Mouse (Mus musculus) lung, postnatal 0 days (tissue): ENCODE results near the gene Slc1a7. TPM values are rescaled to one million over a fixed set of nuclear protein-coding genes. Genes with fewer than 3 reads are reported as not detected.

ENCODE experiments used
- ATAC-seq: fragments of 200-750 bp; cut with Nextera tagmentation; 2 replicates; pipeline ENCODE4 v1.8.0; 2017; ENCODE audit warnings: moderate library complexity
- DNase-seq: peaks from one replicate; pipeline ENCODE4 v3.0.0-alpha.2; 2016; ENCODE audit warnings: low spot score
- H3K27ac ChIP-seq: fragments of 300-500 bp; sonication (generic); 2 replicates; pipeline ENCODE4 v1.5.1; 2014; ENCODE audit warnings: antibody characterized with exemption, mild to moderate bottlenecking, low read length, mixed read lengths
- H3K27me3 ChIP-seq: fragments of 300-500 bp; sonication (generic); replicated peaks from 2 replicates; pipeline ENCODE4 v1.6.1; 2014; ENCODE audit warnings: low read length, mixed read lengths; ENCODE audit not compliant: insufficient read depth
- H3K36me3 ChIP-seq: fragments of 300-500 bp; sonication (generic); 2 replicates; pipeline ENCODE4 v1.6.1; 2014; ENCODE audit warnings: low read length, mixed read lengths; ENCODE audit not compliant: insufficient read depth
- H3K4me1 ChIP-seq: fragments of 300-500 bp; sonication (generic); 2 replicates; pipeline ENCODE4 v1.6.1; 2014; ENCODE audit warnings: antibody characterized with exemption, low read depth, low read length, mixed read lengths; ENCODE audit not compliant: insufficient read depth
- H3K4me2 ChIP-seq: fragments of 300-500 bp; sonication (generic); replicated peaks from 2 replicates; pipeline ENCODE4 v1.6.1; 2014; ENCODE audit warnings: low read depth, mild to moderate bottlenecking, low read length, moderate library complexity, mixed read lengths
- H3K4me3 ChIP-seq: fragments of 300-500 bp; sonication (generic); 2 replicates; pipeline ENCODE4 v1.5.1; 2014; ENCODE audit warnings: low read depth, low read length
- H3K9ac ChIP-seq: fragments of 300-500 bp; sonication (generic); replicated peaks from 2 replicates; pipeline ENCODE4 v1.6.1; 2014; ENCODE audit warnings: low read depth, mild to moderate bottlenecking
- H3K9me3 ChIP-seq: fragments of 300-500 bp; sonication (generic); 2 replicates; pipeline ENCODE4 v1.6.1; 2016; ENCODE audit warnings: low read length, mixed read lengths
- CTCF ChIP-seq: IDR thresholded peaks from 2 replicates; pipeline ENCODE4 v1.5.1; 2016; ENCODE audit warnings: antibody characterized with exemption, mild to moderate bottlenecking
- EP300 ChIP-seq: IDR thresholded peaks from 2 replicates; pipeline ENCODE4 v1.6.1; 2016; ENCODE audit warnings: antibody characterized with exemption, mild to moderate bottlenecking, control low read depth
- WGBS: fragments of 180-500 bp; shearing (Covaris S2); extraction: QIAGEN DNeasy Blood & Tissue Kit; methylation state at CpG from one replicate; pipeline ENCODE4 v1.1.7; 2014; 5-methylcytosine and 5-hydroxymethylcytosine counted together
- polyA plus RNA-seq: library from polyadenylated mRNA; unstranded; fragments of >200 nt; fragmentation: Nextera tagmentation; extraction: Ambion mirVana; gene quantifications from 2 replicates; pipeline ENCODE4 v1.2.1, GENCODE M21; 2015

Gene Slc1a7
- polyA plus RNA-seq = 0.17 and 0.48 TPM in 2 replicates

DNA sequence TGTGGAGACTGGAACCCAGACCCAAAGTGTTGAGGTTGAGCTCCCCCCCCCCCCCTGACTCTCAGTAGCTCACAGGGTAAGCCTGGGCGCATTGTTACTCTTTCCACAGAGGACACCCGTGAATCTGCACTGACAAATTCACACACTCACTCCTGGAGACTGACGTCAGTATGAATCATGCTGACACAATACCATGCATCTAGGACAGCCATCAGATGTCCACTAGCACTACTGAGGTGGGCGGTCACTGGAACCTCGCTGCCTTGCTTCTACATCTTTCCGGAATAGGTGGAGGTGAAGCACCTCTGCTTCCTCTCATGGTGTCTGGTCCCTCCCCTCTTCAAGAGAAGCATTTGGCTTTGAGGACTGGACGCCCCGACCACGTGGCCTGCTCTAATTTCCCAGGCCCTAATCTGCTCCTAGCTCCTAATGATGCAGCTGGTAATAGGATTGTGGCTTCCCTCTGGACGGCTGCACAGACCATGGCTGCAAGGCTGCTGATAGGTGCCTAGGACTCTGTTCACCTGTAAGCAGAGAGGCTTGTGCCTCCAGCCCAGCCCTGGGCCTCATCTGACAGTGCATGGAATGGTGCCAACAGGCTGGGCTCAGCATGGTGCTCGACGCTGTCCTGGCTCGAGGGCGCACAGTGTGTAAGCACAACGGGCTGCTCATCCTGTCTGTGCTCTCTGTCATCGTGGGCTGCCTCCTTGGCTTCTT is at the start of gene Slc1a7:
TSS of gene Slc1a7 (plus strand) at position 367 of the 717 bp plus-strand sequence.
- DNase-seq = no peak
- Histone ChIP-seq H3K9me3 (no peaks in the 10 kb centered on the region), H3K4me1 (no peaks in the 10 kb centered on the region), H3K36me3 (no peaks in the 10 kb centered on the region), H3K27ac (no peak within 1 kb of the TSS), H3K27me3 (no peaks in the 10 kb centered on the region), H3K4me2 (no peak within 1 kb of the TSS), H3K4me3 (no peak within 1 kb of the TSS), H3K9ac (no peak within 1 kb of the TSS)
- TF ChIP-seq CTCF (no peak), EP300 (no peak)
- WGBS = 76% methylated on average over 16 of the region's 16 CpGs
- no peak for ATAC-seq

DNA sequence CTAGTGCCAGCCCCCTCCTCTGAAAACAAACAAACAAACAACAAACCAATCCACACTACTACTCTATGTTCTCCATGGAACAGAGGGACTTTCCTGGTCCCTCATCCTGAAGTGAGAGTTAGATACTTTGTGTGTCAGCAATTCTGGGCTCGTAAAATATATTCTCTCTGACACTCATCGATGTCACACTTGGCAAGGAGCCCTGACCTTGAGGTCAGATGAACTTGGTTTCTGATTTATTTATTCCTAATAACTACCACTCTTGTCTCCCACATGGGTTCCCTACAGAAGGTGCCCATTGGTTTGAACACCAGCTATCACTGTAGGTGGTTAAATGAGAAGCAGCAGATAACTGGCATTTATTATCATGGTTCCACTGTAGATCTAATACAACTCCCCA is 47.8 kb upstream of the Slc1a7 start:
- WGBS = 66% methylated on average over 2 of the region's 2 CpGs
- DNase-seq = no peak
- Histone ChIP-seq H3K36me3 (no peaks in the 10 kb centered on the region), H3K4me2 (no peak overlapping the region), H3K4me1 (peaks cover 8% of the 10 kb centered on the region; the same call in 1 of the 2 replicates), H3K27me3 (no peaks in the 10 kb centered on the region), H3K9ac (no peak overlapping the region), H3K4me3 (no peak overlapping the region), H3K9me3 (no peaks in the 10 kb centered on the region), H3K27ac (no peak overlapping the region)
- TF ChIP-seq CTCF = no peak
- no peak for TF ChIP-seq EP300
- ATAC-seq = no peak

DNA sequence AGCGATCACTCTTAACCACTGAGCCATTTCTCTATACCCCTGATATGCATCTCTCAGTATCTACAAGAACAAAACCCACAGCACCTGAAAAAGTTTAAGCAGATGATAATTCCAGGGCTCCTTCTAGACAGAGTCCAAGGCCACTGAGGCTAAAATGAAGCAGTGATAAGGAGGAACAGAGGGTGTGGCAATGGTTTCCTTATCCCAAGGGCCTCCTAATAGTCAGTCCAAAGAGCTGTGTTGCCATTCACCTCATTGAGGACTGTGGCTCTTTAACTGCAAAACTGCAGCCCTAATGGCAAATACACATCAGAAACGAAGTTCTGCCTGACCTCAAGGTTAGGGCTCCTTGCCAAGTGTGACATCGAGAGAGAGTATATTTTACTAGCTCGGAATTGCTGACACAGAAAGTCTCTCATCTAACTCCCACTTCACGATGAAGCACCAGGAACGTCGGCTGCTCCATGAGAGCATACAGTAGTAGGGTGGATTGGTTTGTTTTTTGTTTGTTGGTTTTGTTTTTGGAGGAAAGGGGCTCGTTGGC is 46.9 kb upstream of the Slc1a7 start:
- no peaks in the 10 kb centered on the region for H3K36me3 ChIP-seq
- no peaks in the 10 kb centered on the region for H3K9me3 ChIP-seq
- peaks cover 8% of the 10 kb centered on the region; the same call in 1 of the 2 replicates for H3K4me1 ChIP-seq
- no peak overlapping the region for H3K27ac ChIP-seq
- no peak overlapping the region for H3K4me3 ChIP-seq
- ATAC-seq = no peak
- TF ChIP-seq CTCF (no peak), EP300 (no peak)
- no peak overlapping the region for H3K9ac ChIP-seq
- H3K27me3 ChIP-seq = no peaks in the 10 kb centered on the region
- DNase-seq = peak; percentile 52
- no peak overlapping the region for H3K4me2 ChIP-seq
- WGBS = 39% methylated on average over 8 of the region's 8 CpGs

- no peak overlapping the region for H3K9ac ChIP-seq
- H3K4me1 ChIP-seq = peaks cover 8% of the 10 kb centered on the region; the same call in 1 of the 2 replicates
- WGBS = 50% methylated on average over 4 of the region's 4 CpGs
- no peaks in the 10 kb centered on the region for H3K27me3 ChIP-seq
- H3K27ac ChIP-seq = peak overlapping the region; percentile 90; the same call in 1 of the 2 replicates
- ATAC-seq (0 out of 2 replicates have a peak, but pooled peaks have one; percentile 5), DNase-seq (peak; percentile 68)
- no peaks in the 10 kb centered on the region for H3K9me3 ChIP-seq
- no peak for TF ChIP-seq EP300
- TF ChIP-seq CTCF = no peak
- no peaks in the 10 kb centered on the region for H3K36me3 ChIP-seq
- H3K4me2 ChIP-seq = peak overlapping the region; percentile 86
- H3K4me3 ChIP-seq = no peak overlapping the region
Observed at GRCm38 (mm10) chr4:107921952-107922351, 46.2 kb upstream of the Slc1a7 start.

DNA sequence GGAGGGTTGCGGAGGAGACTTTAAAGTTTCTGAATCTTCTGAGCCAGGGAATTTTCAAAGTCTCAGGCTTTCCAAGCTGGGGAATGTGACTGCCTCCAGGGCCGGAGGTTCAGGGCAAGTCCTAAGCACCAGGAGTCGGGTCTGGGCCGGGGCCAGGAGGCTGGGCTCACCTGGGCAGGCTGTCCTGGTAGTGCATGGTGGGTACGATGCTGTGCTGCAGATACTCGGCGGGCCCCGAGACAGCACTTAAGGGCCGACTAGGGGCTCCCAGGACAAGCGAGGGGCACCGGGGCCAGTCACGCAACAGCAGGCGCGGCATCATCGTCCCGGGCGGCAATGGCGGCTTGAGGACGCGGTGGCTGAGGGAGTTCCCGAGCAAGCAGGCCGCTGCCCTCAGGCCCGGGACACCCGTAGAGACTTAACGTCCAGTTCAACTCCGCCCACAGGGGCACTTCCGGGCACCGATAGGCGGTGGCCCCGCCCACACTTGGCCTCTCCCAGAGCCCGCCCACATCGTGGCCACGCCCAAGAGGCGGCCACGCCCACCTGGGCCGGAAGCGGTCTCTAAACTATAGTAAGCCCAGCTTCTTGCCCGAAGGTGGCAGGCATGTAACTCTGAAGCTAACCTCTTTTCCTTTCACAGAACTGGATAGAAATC is 44.9 kb upstream of the Slc1a7 start, which contains the start of gene Cpt2:
TSS of gene Cpt2 (minus strand) at position 466 of the 658 bp plus-strand sequence.
- DNase-seq (peak; percentile 99), ATAC-seq (peak; percentile 99)
- no peaks in the 10 kb centered on the region for H3K36me3 ChIP-seq
- H3K9me3 ChIP-seq = no peaks in the 10 kb centered on the region
- H3K4me3 ChIP-seq = peak within 1 kb of the TSS; percentile 72
- H3K9ac ChIP-seq = peak within 1 kb of the TSS; percentile 89
- H3K27ac ChIP-seq = peak within 1 kb of the TSS; percentile 90
- no peaks in the 10 kb centered on the region for H3K27me3 ChIP-seq
- H3K4me2 ChIP-seq = peak within 1 kb of the TSS; percentile 86
- TF ChIP-seq EP300 (peak; percentile 55; the same call in 1 of the 2 replicates), CTCF (peak; percentile 60)
- WGBS = 1% methylated on average over 29 of the region's 38 CpGs
- H3K4me1 ChIP-seq = peaks cover 8% of the 10 kb centered on the region; the same call in 1 of the 2 replicates

- H3K9ac ChIP-seq = no peak overlapping the region
- peaks cover 8% of the 10 kb centered on the region; the same call in 1 of the 2 replicates for H3K4me1 ChIP-seq
- H3K9me3 ChIP-seq = no peaks in the 10 kb centered on the region
- DNase-seq (no peak), ATAC-seq (no peak)
- H3K27ac ChIP-seq = peak overlapping the region; percentile 48; the same call in 1 of the 2 replicates
- peak overlapping the region; percentile 86 for H3K4me2 ChIP-seq
- no peaks in the 10 kb centered on the region for H3K27me3 ChIP-seq
- peak overlapping the region; percentile 72 for H3K4me3 ChIP-seq
- no peaks in the 10 kb centered on the region for H3K36me3 ChIP-seq
- TF ChIP-seq CTCF = no peak
- TF ChIP-seq EP300 = no peak
- WGBS = 29% methylated on average over 7 of the region's 7 CpGs
Observed at GRCm38 (mm10) chr4:107923803-107924194, 44.3 kb upstream of the Slc1a7 start.
